In the genomic region with DNA sequence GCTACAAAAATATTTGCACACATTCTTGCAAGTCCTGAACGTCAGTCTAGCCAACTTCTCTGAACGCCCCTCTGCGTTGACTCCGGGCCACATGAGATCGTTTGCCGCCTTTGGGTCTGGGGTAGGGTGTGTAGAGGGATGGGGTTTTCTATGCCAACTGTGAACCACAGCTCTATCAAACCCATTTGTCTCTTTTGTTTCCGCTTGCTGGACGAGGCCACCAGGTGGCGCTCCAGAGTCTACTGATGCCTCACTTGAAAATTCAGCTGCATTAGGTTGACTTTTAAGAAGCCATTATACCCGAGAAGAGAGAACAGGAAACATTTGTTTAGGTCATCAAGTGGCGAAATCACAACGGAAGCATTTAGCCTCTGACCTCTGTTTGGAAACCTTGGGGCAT, we compare ENCODE assay signal across 8 mouse cellular contexts. TPM values are rescaled to one million over a fixed set of nuclear protein-coding genes. Genes with fewer than 3 reads are reported as not detected.
DNase-seq lines count a peak whose midpoint lies in the region; ATAC-seq and TF ChIP-seq lines count a peak whose summit lies in the region.

No protein-coding gene starts in this region.

- H3K4me1 ChIP-seq in midbrain, embryonic 10.5 days = peaks cover 4% of the 10 kb centered on the region; the same call in 1 of the 2 replicates
- H3K4me1 ChIP-seq in midbrain, embryonic 15.5 days = no peaks in the 10 kb centered on the region
- no peaks in the 10 kb centered on the region for H3K4me1 ChIP-seq in liver, embryonic 14.5 days (replicated peaks; ENCODE audit: control insufficient read depth in 2 of 2, insufficient read depth in 2 of 2, low read length in 1 of 2)
- H3K4me1 ChIP-seq in olfactory bulb, adult 2 months (ENCODE audit: control insufficient read depth, insufficient read depth, low read length) = no peaks in the 10 kb centered on the region; the same call in 1 of the 2 replicates

- no peak overlapping the region for H3K9ac ChIP-seq in midbrain, embryonic 15.5 days
- no peak overlapping the region for H3K9ac ChIP-seq in liver, embryonic 14.5 days (replicated peaks)

- TF ChIP-seq CTCF in liver, embryonic 14.5 days (IDR thresholded peaks at IDR 0.05; ENCODE audit: low read depth) = peak; percentile 84
- TF ChIP-seq CTCF in olfactory bulb, adult 2 months (IDR thresholded peaks at IDR 0.05; ENCODE audit: insufficient read depth, low read depth, low read length) = peak; percentile 37; the same call in 1 of the 2 replicates

- H3K4me2 ChIP-seq in midbrain, embryonic 15.5 days = no peak overlapping the region; the same call in 1 of the 2 replicates
- no peak overlapping the region for H3K4me2 ChIP-seq in liver, embryonic 14.5 days (ENCODE audit: low read depth)

- peak; percentile 87 for DNase-seq in midbrain, embryonic 10.5 days (ENCODE audit: low spot score)
- DNase-seq in cerebellum, adult 8-10 months = peak; percentile 83
- DNase-seq in frontal cortex, postnatal 36 days (ENCODE audit: low spot score in 2 of 2) = peak; percentile 82 to 86
- DNase-seq in kidney, adult 9 months = peak; percentile 70
- peak; percentile 25 to 48 (median 32) for DNase-seq in liver, embryonic 14.5 days (ENCODE audit: low read depth in 3 of 3, low spot score in 3 of 3)
- peak; percentile 19 to 23 for DNase-seq in thymus, adult 18-20 months

- no peak overlapping the region for H3K27ac ChIP-seq in midbrain, embryonic 10.5 days (replicated peaks)
- no peak overlapping the region for H3K27ac ChIP-seq in midbrain, embryonic 15.5 days
- H3K27ac ChIP-seq in liver, embryonic 14.5 days = no peak overlapping the region
- no peak overlapping the region for H3K27ac ChIP-seq in olfactory bulb, adult 2 months (ENCODE audit: insufficient read depth, low read depth, low read length)

- WGBS in midbrain, embryonic 10.5 days = 9% methylated on average over 12 of the region's 12 CpGs
- 6% methylated on average over 12 of the region's 12 CpGs for WGBS in midbrain, embryonic 15.5 days
- WGBS in liver, embryonic 14.5 days (ENCODE audit: insufficient replicate concordance) = 3% methylated on average over 12 of the region's 12 CpGs
- WGBS in olfactory bulb, adult 2 months = 5% methylated on average over 12 of the region's 12 CpGs

- no peak for TF ChIP-seq EP300 in liver, embryonic 14.5 days (IDR thresholded peaks at IDR 0.05; ENCODE audit: low read depth)

- TF ChIP-seq POLR2A in olfactory bulb, adult 2 months (IDR thresholded peaks at IDR 0.05; ENCODE audit: insufficient read depth, low read depth, low read length) = no peak

- H3K36me3 ChIP-seq in midbrain, embryonic 10.5 days = no peaks in the 10 kb centered on the region
- H3K36me3 ChIP-seq in midbrain, embryonic 15.5 days (replicated peaks) = no peaks in the 10 kb centered on the region
- H3K36me3 ChIP-seq in liver, embryonic 14.5 days (replicated peaks; ENCODE audit: control insufficient read depth, insufficient read depth, low read depth) = no peaks in the 10 kb centered on the region

- H3K9me3 ChIP-seq in midbrain, embryonic 10.5 days (replicated peaks) = no peaks in the 10 kb centered on the region
- H3K9me3 ChIP-seq in midbrain, embryonic 15.5 days = no peaks in the 10 kb centered on the region
- no peaks in the 10 kb centered on the region for H3K9me3 ChIP-seq in liver, embryonic 14.5 days (ENCODE audit: control insufficient read depth, low read length)

- ATAC-seq in midbrain, embryonic 15.5 days (replicated peaks) = no peak
- ATAC-seq in liver, embryonic 14.5 days (ENCODE audit: insufficient read depth) = no peak

- peaks cover 23% of the 10 kb centered on the region; the same call in 1 of the 2 replicates for H3K27me3 ChIP-seq in midbrain, embryonic 10.5 days (ENCODE audit: low read depth, poor library complexity, severe bottlenecking)
- no peaks in the 10 kb centered on the region for H3K27me3 ChIP-seq in midbrain, embryonic 15.5 days (replicated peaks)
- no peaks in the 10 kb centered on the region for H3K27me3 ChIP-seq in liver, embryonic 14.5 days (ENCODE audit: control insufficient read depth, insufficient read depth, low read length)

- no peak overlapping the region for H3K4me3 ChIP-seq in midbrain, embryonic 10.5 days
- H3K4me3 ChIP-seq in midbrain, embryonic 15.5 days = no peak overlapping the region
- no peak overlapping the region for H3K4me3 ChIP-seq in liver, embryonic 14.5 days (ENCODE audit: insufficient read depth in 1 of 2, low read depth in 2 of 2, low read length in 2 of 2)
- no peak overlapping the region for H3K4me3 ChIP-seq in olfactory bulb, adult 2 months (ENCODE audit: insufficient read depth, low read depth, low read length)

RNA-seq across cellular contexts. Expression of a gene that starts 33.8 kb away (rescaled TPM):
- polyA plus RNA-seq in midbrain, embryonic 10.5 days (2016; fragmentation: Nextera tagmentation; extraction: Ambion mirVana) = 3,165 and 3,904 TPM in 2 replicates
- 3,196 and 3,218 TPM in 2 replicates for polyA plus RNA-seq in midbrain, embryonic 15.5 days (2015; fragmentation: Nextera tagmentation; extraction: Ambion mirVana)
- polyA plus RNA-seq in liver, embryonic 14.5 days (2012; rRNA removed) = 1,333 and 1,529 TPM in 2 replicates
- polyA plus RNA-seq in liver, embryonic 14.5 days (2014; fragmentation: Nextera tagmentation; extraction: Ambion mirVana) = 1,148 and 1,204 TPM in 2 replicates
- polyA plus RNA-seq in olfactory bulb, adult 2 months (2012; ENCODE audit: insufficient read depth, insufficient read length, low replicate concordance, missing spikeins) = 1,623 and 1,837 TPM in 2 replicates

RNA-seq across cellular contexts. Expression of a gene that starts 39.4 kb away (rescaled TPM):
- 0.15 and 0.83 TPM in 2 replicates for polyA plus RNA-seq in midbrain, embryonic 10.5 days (2016; fragmentation: Nextera tagmentation; extraction: Ambion mirVana)
- polyA plus RNA-seq in midbrain, embryonic 15.5 days (2015; fragmentation: Nextera tagmentation; extraction: Ambion mirVana) = 2.2 and 2.4 TPM in 2 replicates
- 0.01 TPM in 1 of 2 replicates, not detected in the other for polyA plus RNA-seq in liver, embryonic 14.5 days (2012; rRNA removed)
- not detected in 2 replicates for polyA plus RNA-seq in liver, embryonic 14.5 days (2014; fragmentation: Nextera tagmentation; extraction: Ambion mirVana)
- not detected in 2 replicates for polyA plus RNA-seq in olfactory bulb, adult 2 months (2012; ENCODE audit: insufficient read depth, insufficient read length, low replicate concordance, missing spikeins)

Comparison
In these comparisons a context has a peak if more than half of its experiments do, and no peak if none do; other contexts are left out.
1. DNase-seq: peak in every context shown above with its lines; median percentile 87 in midbrain, embryonic 10.5 days; 84 in frontal cortex, postnatal 36 days; 83 in cerebellum, adult 8-10 months; 70 in kidney, adult 9 months; 32 in liver, embryonic 14.5 days; 21 in thymus, adult 18-20 months.